In the genomic region with DNA sequence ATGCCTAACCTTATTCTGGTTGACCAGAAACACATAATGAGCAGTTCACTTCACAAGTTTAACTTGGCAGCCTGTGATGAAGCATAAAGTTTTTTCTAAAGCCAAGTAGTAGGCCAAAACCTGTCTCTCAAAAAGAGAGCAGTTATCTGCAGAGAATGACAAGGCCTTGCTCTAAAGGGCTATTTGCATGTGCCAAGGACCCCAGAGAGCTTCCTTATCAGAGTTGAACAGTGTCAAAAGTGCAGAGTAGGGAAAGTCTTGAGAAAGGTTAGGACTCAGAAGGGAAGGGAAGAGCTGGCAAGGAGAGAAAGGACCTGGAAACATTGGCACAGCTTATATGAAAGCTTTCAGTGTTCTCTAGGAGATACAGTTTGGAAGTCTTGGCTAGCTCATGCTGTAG, we compare ENCODE assay signal across 24 mouse cellular contexts. TPM values are rescaled to one million over a fixed set of nuclear protein-coding genes. Genes with fewer than 3 reads are reported as not detected.
DNase-seq lines count a peak whose midpoint lies in the region; ATAC-seq and TF ChIP-seq lines count a peak whose summit lies in the region.
"Had no signal": no experiment of that assay in that cellular context is flagged by ENCODE, and none has a peak within 500 bp of the region (broad histone marks: within the 10 kb centered on the region; RNA-seq: fewer than 3 reads in every experiment).

No protein-coding gene starts in this region.

- no peak for TF ChIP-seq EP300 in liver, postnatal 0 days (IDR thresholded peaks at IDR 0.05; ENCODE audit: low read depth)

- peak; percentile 76 for ATAC-seq in liver, embryonic 11.5 days (replicated peaks; ENCODE audit: low FRiP score)
- ATAC-seq in liver, postnatal 0 days = no peak
- peak; percentile 64 for ATAC-seq in liver, embryonic 13.5 days (ENCODE audit: low read depth)
- ATAC-seq in liver, embryonic 16.5 days (ENCODE audit: low read depth) = peak; percentile 58
- ATAC-seq in CD4-positive, CD25-positive, alpha-beta regulatory T cell, adult 4 months = no peak
- ATAC-seq: activated CD4-positive, CD25-positive, alpha-beta regulatory T cell, adult 4 months; forebrain, embryonic 14.5 days; forebrain, postnatal 0 days; hindbrain, postnatal 0 days had no signal

- no peak overlapping the region for H3K4me2 ChIP-seq in liver, embryonic 11.5 days
- no peak overlapping the region for H3K4me2 ChIP-seq in liver, postnatal 0 days (ENCODE audit: low read depth, low read length)
- H3K4me2 ChIP-seq in liver, embryonic 13.5 days = no peak overlapping the region
- no peak overlapping the region for H3K4me2 ChIP-seq in liver, embryonic 16.5 days (ENCODE audit: low read depth, low read length)
- H3K4me2 ChIP-seq: heart, embryonic 13.5 days; hindbrain, embryonic 14.5 days had no signal

- no peak for DNase-seq in liver, embryonic 11.5 days (ENCODE audit: low spot score)
- no peak for DNase-seq in liver, postnatal 0 days
- no peak for DNase-seq in liver, embryonic 13.5 days
- no peak for DNase-seq in retina, embryonic 14.5 days (ENCODE audit: low spot score)
- no peak for DNase-seq in heart, adult 18-20 months
- DNase-seq: adrenal gland, adult 8-10 months; adrenal gland, postnatal 25 days; cerebellum, adult 11-12 months; cerebellum, adult 8-10 months; cerebellum, postnatal 14 days; forebrain, postnatal 0 days; gastrocnemius, adult 2 months; gastrocnemius, postnatal 14 days; heart, adult 2 months; heart, postnatal 14 days; heart, postnatal 4 days had no signal

- H3K9ac ChIP-seq in liver, embryonic 11.5 days (ENCODE audit: low read depth, low read length) = no peak overlapping the region
- no peak overlapping the region for H3K9ac ChIP-seq in liver, postnatal 0 days (replicated peaks)
- H3K9ac ChIP-seq in liver, embryonic 13.5 days = no peak overlapping the region
- no peak overlapping the region for H3K9ac ChIP-seq in liver, embryonic 16.5 days (ENCODE audit: low read depth, low read length)
- H3K9ac ChIP-seq: forebrain, postnatal 0 days; heart, embryonic 13.5 days; hindbrain, embryonic 14.5 days had no signal

- no peaks in the 10 kb centered on the region for H3K9me3 ChIP-seq in liver, embryonic 11.5 days (ENCODE audit: control insufficient read depth, low read length)
- H3K9me3 ChIP-seq in liver, postnatal 0 days (ENCODE audit: low read length) = no peaks in the 10 kb centered on the region
- H3K9me3 ChIP-seq in liver, embryonic 13.5 days (replicated peaks) = no peaks in the 10 kb centered on the region
- H3K9me3 ChIP-seq in liver, embryonic 16.5 days (replicated peaks; ENCODE audit: control insufficient read depth, low read length) = no peaks in the 10 kb centered on the region
- H3K9me3 ChIP-seq: heart, embryonic 10.5 days; heart, embryonic 13.5 days had no signal

- no peaks in the 10 kb centered on the region for H3K36me3 ChIP-seq in liver, embryonic 11.5 days (ENCODE audit: control insufficient read depth, insufficient read depth, low read length)
- no peaks in the 10 kb centered on the region for H3K36me3 ChIP-seq in liver, postnatal 0 days (replicated peaks; ENCODE audit: insufficient read depth, low read length)
- H3K36me3 ChIP-seq in liver, embryonic 13.5 days = peaks cover 5% of the 10 kb centered on the region; the same call in 1 of the 2 replicates
- H3K36me3 ChIP-seq in liver, embryonic 16.5 days (ENCODE audit: control insufficient read depth, insufficient read depth) = no peaks in the 10 kb centered on the region; the same call in 1 of the 2 replicates
- H3K36me3 ChIP-seq: heart, embryonic 10.5 days had no signal

- H3K4me1 ChIP-seq in liver, embryonic 11.5 days (replicated peaks; ENCODE audit: control insufficient read depth, insufficient read depth, low read length) = no peaks in the 10 kb centered on the region; the same call in 1 of the 2 replicates
- 0 out of 2 replicates have a peak, but pooled peaks cover 2% of the 10 kb centered on the region for H3K4me1 ChIP-seq in liver, postnatal 0 days (ENCODE audit: insufficient read depth)
- peaks cover 17% of the 10 kb centered on the region for H3K4me1 ChIP-seq in liver, embryonic 13.5 days (replicated peaks)
- H3K4me1 ChIP-seq in liver, embryonic 16.5 days (ENCODE audit: control insufficient read depth, low read depth, low read length) = peaks cover 4% of the 10 kb centered on the region
- H3K4me1 ChIP-seq: heart, embryonic 10.5 days had no signal

- no peaks in the 10 kb centered on the region for H3K27me3 ChIP-seq in liver, embryonic 11.5 days (replicated peaks; ENCODE audit: control insufficient read depth, insufficient read depth, low read length)
- no peaks in the 10 kb centered on the region for H3K27me3 ChIP-seq in liver, postnatal 0 days (ENCODE audit: insufficient read depth, low read length)
- H3K27me3 ChIP-seq in liver, embryonic 13.5 days = no peaks in the 10 kb centered on the region
- H3K27me3 ChIP-seq in liver, embryonic 16.5 days (ENCODE audit: control insufficient read depth, insufficient read depth, low read depth, low read length) = no peaks in the 10 kb centered on the region
- H3K27me3 ChIP-seq: heart, embryonic 13.5 days had no signal

- no peak for TF ChIP-seq CTCF in liver, postnatal 0 days (IDR thresholded peaks at IDR 0.05; ENCODE audit: low read depth)

- no peak overlapping the region for H3K27ac ChIP-seq in liver, embryonic 11.5 days (ENCODE audit: low read depth, low read length)
- no peak overlapping the region for H3K27ac ChIP-seq in liver, postnatal 0 days (ENCODE audit: low read depth)
- H3K27ac ChIP-seq in liver, embryonic 13.5 days = no peak overlapping the region
- H3K27ac ChIP-seq in liver, embryonic 16.5 days (ENCODE audit: low read length) = no peak overlapping the region
- H3K27ac ChIP-seq: gastrocnemius, adult 2 months; heart, adult 2 months; heart, embryonic 10.5 days; heart, embryonic 13.5 days; hindbrain, embryonic 14.5 days; hindbrain, postnatal 0 days had no signal

- H3K4me3 ChIP-seq in liver, embryonic 11.5 days (ENCODE audit: low read depth, low read length) = no peak overlapping the region
- H3K4me3 ChIP-seq in liver, postnatal 0 days (ENCODE audit: low read depth, low read length) = no peak overlapping the region
- H3K4me3 ChIP-seq in liver, embryonic 13.5 days (replicated peaks) = no peak overlapping the region
- no peak overlapping the region for H3K4me3 ChIP-seq in liver, embryonic 16.5 days (ENCODE audit: low read depth, low read length)
- H3K4me3 ChIP-seq: gastrocnemius, adult 2 months; heart, adult 2 months; heart, embryonic 10.5 days; heart, embryonic 13.5 days had no signal

RNA-seq across cellular contexts. Expression of gene Fbxo30, which starts 29.4 kb away (rescaled TPM):
- polyA plus RNA-seq in liver, embryonic 11.5 days (2014; fragmentation: Nextera tagmentation; extraction: Ambion mirVana) = 28.7 and 31.1 TPM in 2 replicates
- 19.5 TPM in 2 replicates for polyA plus RNA-seq in liver, postnatal 0 days (2015; fragmentation: Nextera tagmentation; extraction: Ambion mirVana)
- polyA plus RNA-seq in liver, embryonic 13.5 days (2015; fragmentation: Nextera tagmentation; extraction: Ambion mirVana) = 48.2 and 59.6 TPM in 2 replicates
- polyA plus RNA-seq in liver, embryonic 16.5 days (2015; fragmentation: Nextera tagmentation; extraction: Ambion mirVana) = 72.7 and 75.6 TPM in 2 replicates
- 10 to 100 TPM; 33.1 to 35.1 TPM for total RNA-seq in heart, adult 18-20 months (2021)
- 1 to 10 TPM; 1.2 to 1.6 TPM for polyA plus RNA-seq in CD4-positive, CD25-positive, alpha-beta regulatory T cell, adult 4 months (2017; shearing (Covaris generic))

RNA-seq across cellular contexts. Expression of gene Epm2a, which starts 32.7 kb away (rescaled TPM):
- polyA plus RNA-seq in liver, embryonic 11.5 days (2014; fragmentation: Nextera tagmentation; extraction: Ambion mirVana) = 0.26 and 0.36 TPM in 2 replicates
- 0.11 and 0.36 TPM in 2 replicates for polyA plus RNA-seq in liver, postnatal 0 days (2015; fragmentation: Nextera tagmentation; extraction: Ambion mirVana)
- polyA plus RNA-seq in liver, embryonic 13.5 days (2015; fragmentation: Nextera tagmentation; extraction: Ambion mirVana) = 0.03 and 0.09 TPM in 2 replicates
- 0.06 and 0.18 TPM in 2 replicates for polyA plus RNA-seq in liver, embryonic 16.5 days (2015; fragmentation: Nextera tagmentation; extraction: Ambion mirVana)
- 10 to 100 TPM; 37.5 to 40.5 TPM for total RNA-seq in heart, adult 18-20 months (2021)
- polyA plus RNA-seq in CD4-positive, CD25-positive, alpha-beta regulatory T cell, adult 4 months (2017; shearing (Covaris generic)) = not detected
- polyA plus RNA-seq: activated CD4-positive, CD25-positive, alpha-beta regulatory T cell, adult 4 months had no signal

Comparison
In these comparisons a context has a peak if more than half of its experiments do, and no peak if none do; other contexts are left out.
1. ATAC-seq: peak in liver, embryonic 11.5 days (single experiment), liver, embryonic 13.5 days (single experiment) and liver, embryonic 16.5 days (single experiment); none in liver, postnatal 0 days (single experiment) and CD4-positive, CD25-positive, alpha-beta regulatory T cell, adult 4 months (single experiment).